Mouse (Mus musculus) T-helper 17 cell (primary cell): ENCODE results near the gene Grip2.

ENCODE experiments used
- in situ Hi-C, 2 experiments: fragments of 300-600 bp; cut with MboI, MseI; formaldehyde crosslinking; loops; 1 replicate in 1 of 2; 2 replicates in 1 of 2; pipeline ENCODE4 v1.15.1; 2025; ENCODE audit warnings: high pct_unique_total_duplicates in 2 of 2

Grip2 gene

GRCm38 (mm10) chr6:91736471-91736870, 90.6 kb downstream of the Grip2 start:
- in situ Hi-C loops = loop anchor here in 1 of 2 experiments (10.0 kb wide), 1 partner anchor 582 kb away; the partner anchor contains the start of gene Hdac11

DNA sequence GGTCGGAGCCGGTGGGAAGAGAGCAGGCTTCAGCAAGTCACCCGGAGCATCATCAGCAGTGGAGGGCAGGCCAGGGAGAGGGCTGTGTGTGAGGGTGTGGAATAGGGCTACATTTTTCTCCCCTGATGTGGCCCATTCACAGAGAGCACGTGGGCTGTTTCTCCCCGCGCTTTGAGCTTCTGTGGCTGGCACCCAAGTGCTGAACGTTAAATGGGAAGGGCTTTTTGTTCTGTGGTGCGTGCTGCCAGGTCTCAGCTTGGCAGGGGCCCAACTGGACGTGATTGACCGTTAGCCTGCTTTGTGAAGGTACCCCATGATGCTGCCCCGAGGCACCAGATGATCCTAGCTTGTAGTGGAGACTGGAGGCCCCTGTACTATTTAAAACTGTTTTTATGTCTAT, 94.9 kb downstream of the Grip2 start:
- in situ Hi-C loops = loop anchor here in 1 of 2 experiments (10.0 kb wide), 1 partner anchor 577 kb away; the partner anchor contains the start of gene Hdac11

GRCm38 (mm10) chr6:91729677-91730127, 97.3 kb downstream of the Grip2 start:
- in situ Hi-C loops = loop anchor here in 1 of 2 experiments (10.0 kb wide), 1 partner anchor 575 kb away; the partner anchor contains the start of gene Hdac11

DNA sequence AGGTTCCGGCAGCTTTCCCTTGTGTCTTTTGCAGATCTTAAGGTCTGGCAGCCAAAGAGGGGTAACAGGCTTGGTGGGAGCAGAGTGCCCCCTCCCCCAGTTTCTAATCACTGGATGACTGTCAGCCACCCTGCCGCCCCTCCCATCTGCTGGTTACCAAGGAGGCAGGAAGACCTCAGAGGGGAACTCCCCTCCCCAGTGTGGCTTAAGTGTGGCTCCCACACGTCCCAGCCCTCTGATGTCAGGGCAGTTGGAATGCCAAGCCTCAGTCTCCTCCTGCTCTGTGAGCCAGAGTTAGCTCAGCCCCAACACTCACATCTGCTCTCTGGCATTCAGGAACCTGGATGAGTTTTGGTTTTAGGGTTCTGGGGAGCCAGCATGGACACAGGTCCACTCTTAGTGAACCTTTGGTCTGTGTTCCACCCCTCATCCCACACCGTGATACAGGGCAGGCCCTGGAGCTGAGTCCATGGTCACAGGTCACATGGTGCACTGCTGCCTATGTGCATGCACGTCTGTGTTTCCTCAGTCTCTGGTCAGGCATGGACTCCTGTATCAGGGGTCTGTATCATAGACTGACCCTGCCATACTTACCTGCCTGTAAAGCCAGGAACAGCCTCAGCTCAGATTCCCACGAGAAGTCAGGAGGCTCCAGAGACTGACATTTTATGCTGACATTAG, 98.0 kb downstream of the Grip2 start:
- in situ Hi-C loops = no loop called here

GRCm38 (mm10) chr6:91727361-91727760, 99.7 kb downstream of the Grip2 start:
- in situ Hi-C loops = no loop called here

DNA sequence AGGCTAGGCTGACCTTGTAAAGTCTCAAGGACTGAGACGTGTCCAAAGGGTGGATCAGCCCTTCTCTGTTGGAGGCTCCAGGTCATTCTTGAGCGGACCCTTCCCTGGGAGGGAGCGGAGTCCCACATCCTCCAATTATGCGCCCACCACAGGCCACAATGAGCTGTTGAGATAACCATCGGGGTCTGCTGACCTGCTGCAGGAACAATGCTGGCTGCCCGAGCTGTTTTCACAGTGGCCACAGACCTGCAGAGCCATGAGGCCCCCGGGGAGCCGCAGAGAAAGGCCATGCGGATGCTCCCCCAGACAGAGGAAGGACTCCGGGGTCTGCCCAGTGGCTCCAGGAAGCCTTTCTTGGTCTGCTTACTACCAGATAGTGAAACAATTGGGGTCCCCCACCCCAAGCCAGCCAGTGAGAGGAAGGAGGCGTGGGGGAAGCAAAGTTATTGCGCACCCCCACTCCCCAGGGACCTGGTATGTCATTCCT, 105.8 kb downstream of the Grip2 start:
- in situ Hi-C loops = no loop called here

DNA sequence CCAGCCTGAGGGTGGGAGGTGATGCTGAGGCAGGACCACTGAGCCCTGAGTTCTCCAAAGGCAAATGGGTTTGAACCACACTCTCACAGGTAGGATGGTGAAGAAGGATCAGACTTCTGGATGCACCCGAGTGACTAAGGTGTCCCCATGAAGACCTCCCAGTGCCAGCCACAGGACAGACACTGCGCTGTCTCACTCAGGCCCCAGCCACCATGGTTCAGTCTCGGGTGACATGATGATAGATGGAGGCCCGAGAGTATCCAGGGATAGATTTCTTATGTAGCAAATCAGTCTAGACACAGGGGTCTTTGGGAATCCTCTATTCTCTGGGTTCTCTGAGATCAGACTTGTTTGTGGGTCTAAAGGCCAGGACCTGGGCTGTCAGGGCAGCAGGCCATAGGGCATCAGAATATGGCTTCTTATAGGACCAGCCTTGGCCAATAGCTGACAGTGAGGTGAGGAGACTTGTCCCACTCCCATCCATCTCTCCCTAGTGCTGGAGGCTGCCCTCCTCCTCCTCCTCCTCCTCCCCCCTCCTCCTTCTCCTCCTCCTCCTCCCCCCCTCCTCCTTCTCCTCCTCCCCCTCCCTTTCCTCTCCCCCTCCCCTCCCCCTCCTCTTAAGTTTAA, 106.3 kb downstream of the Grip2 start:
- in situ Hi-C loops = no loop called here

GRCm38 (mm10) chr6:91719865-91720533, 107.1 kb downstream of the Grip2 start:
- in situ Hi-C loops = no loop called here

GRCm38 (mm10) chr6:91719042-91719747, 107.9 kb downstream of the Grip2 start:
- in situ Hi-C loops = no loop called here

DNA sequence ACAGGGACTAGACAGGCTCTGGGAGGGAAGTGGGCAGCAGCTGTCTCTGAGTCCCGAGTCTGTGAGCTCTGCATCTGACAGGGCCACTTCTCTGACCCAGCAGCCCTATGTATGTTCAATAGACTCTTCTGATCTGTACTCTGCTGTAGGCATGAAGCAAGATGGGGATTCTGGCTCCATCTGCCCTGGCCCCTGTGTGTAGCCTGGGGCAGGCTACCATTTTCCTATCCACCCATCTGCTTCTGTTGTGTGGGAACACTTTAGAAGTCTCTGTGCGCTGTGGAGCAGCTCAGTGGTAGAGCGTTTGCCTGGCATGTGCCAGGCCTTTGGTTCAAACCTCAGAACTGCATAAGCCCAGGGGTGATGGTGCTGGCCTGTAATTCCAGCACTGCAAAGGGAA, 108.4 kb downstream of the Grip2 start:
- in situ Hi-C loops = no loop called here

- in situ Hi-C loops = no loop called here
Measured at GRCm38 (mm10) chr6:91718067-91718466, 109.0 kb downstream of the Grip2 start.

DNA sequence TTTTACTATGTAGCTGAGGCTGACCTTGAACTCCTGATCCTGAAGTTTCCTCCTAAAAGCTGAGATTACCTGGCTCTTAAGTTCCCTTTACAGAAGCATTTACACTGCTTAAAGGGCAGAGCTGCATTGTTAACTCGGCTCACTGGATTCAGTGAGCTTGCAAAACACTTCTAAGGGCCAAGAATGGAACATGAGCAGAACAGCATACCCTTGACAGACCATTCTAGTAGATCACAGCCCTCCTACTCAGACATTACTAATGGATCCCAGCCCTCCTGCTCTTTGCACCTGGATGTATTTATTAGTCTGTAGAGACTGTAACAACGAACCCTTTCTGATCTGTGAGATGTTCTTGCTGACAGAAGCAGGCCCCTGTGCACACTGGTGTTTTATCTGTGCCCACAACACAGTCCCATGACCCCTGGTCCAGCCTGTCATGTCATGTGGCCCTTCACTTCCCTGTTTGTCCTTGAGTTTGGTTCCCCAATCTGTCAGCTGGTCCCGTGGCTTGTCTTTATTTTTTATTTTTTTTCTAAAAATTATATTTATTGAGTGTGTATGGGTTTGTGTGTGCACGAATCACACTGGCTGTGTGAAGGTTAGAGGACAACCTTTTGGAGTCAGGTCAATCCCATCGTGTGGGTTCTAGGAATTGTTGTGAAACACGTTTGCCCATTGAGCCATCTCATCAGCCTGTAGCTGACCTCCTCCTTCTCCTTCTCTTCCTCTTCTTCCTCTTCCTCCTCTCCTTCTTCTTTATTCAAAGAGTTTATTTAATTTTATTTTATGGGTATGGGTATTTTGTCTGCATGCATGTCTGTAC, 110.9 kb downstream of the Grip2 start:
- in situ Hi-C loops = no loop called here

DNA sequence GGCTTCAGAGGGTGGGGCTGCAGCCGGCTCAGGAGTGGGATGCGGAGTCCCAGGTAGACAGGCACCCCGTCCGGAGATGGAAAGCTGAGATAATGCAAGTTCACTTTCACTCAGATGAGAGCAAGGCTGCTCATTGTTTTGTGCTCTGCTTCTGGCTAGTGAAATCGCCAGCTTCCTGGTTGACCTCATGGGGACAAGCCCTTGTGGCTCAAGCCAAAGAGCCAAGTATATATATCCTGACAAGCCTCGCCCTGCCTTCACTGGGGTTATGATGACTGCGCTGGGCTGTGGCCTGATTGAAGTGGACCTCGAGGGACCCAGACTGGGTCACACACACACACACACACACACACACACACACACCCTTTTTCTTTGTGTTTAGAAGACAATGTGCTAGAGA, 112.0 kb downstream of the Grip2 start:
- in situ Hi-C loops = no loop called here

DNA sequence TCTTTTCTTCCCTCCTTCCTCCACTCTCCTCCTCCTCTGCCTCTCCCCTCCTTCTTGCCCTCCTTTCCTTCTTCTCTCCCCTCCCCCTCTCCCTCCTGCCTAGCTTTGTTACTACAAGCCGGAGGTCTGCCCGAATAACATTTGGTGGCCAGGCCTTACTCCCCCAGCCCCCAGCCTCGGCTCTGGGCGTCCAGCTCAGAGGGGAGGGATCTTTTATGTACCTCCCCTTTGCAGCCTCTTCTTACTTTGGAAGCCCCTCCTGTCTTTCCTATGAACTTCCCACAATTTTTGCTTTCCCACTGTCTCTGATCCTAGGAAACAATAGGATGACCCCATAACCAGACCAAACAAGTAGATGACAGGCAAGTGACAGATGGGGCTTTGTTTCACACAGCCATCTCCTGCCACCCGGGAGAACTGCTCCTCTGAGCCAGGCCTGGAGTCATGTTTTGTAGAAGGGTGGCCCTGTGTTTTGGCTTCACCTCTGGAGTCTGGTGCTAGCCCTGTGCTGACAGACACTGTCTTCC, 113.6 kb downstream of the Grip2 start:
- in situ Hi-C loops = no loop called here

GRCm38 (mm10) chr6:91712855-91713331, 114.2 kb downstream of the Grip2 start:
- in situ Hi-C loops = no loop called here

DNA sequence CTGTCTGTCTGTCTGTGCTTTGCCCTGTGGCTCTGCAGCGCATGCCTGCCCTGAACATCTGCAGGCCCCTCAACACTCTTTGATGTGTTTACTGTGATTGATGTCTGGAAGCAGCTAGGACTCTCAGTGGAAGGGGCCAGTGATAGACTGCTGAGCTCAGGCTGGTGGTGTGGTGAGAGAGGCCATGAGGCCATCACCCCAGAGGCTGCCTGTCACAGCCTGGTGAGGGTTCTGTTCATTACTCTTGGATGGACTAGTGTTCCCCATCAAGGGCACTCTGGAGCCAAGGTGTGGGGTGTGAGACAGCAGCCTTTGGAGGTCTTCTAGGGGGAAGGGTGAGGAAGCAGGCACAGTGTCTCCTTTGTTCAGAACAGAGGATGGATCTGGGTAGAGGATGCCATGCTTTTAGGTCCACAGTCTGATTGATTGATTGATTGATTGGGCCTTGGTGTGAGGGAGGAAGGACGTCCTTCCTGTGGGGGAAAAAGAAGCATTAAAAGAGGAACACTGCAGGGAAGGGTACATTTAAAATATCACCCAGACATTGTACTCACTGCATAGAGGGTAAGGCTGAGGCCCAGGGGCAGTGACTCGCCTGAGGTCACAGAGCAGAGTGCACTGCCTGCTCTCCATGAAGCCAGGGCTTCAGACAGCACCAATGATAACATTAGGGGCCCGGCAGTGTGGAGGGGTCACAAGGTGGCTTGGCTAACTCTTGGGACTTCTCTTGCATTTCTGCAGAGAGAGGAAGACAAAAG, 114.8 kb downstream of the Grip2 start:
- in situ Hi-C loops = no loop called here
